Mouse (Mus musculus): Measurements from ENCODE around the gene Zfp839. TPM values are rescaled to one million over a fixed set of nuclear protein-coding genes. Genes with fewer than 3 reads are reported as not detected.
"Not testable (repeated sequence)": the region's sequence is repeated elsewhere in the genome, so short reads cannot be mapped to it uniquely, and the experiment has no call there.

Zfp839 gene
- polyA plus RNA-seq, 1 experiment from 2014 or later: 4.2 TPM

GRCm38 (mm10) chr12:110844227-110845130 lies 5.6 kb upstream of the Zfp839 start:
- no peak for DNase-seq (ENCODE audit: low spot score)
- Histone ChIP-seq H3K27me3 (ENCODE audit: insufficient read depth, poor library complexity, severe bottlenecking) (peaks cover 31% of the 10 kb centered on the region), H3K4me3 (peak overlapping the region; percentile 59), H3K27ac (peak overlapping the region; percentile 62), H3K4me1 (replicated peaks) (peaks cover 45% of the 10 kb centered on the region), H3K9me3 (no peaks in the 10 kb centered on the region), H3K36me3 (no peaks in the 10 kb centered on the region)
- 1% methylated on average over 42 of the region's 42 CpGs for WGBS

DNA sequence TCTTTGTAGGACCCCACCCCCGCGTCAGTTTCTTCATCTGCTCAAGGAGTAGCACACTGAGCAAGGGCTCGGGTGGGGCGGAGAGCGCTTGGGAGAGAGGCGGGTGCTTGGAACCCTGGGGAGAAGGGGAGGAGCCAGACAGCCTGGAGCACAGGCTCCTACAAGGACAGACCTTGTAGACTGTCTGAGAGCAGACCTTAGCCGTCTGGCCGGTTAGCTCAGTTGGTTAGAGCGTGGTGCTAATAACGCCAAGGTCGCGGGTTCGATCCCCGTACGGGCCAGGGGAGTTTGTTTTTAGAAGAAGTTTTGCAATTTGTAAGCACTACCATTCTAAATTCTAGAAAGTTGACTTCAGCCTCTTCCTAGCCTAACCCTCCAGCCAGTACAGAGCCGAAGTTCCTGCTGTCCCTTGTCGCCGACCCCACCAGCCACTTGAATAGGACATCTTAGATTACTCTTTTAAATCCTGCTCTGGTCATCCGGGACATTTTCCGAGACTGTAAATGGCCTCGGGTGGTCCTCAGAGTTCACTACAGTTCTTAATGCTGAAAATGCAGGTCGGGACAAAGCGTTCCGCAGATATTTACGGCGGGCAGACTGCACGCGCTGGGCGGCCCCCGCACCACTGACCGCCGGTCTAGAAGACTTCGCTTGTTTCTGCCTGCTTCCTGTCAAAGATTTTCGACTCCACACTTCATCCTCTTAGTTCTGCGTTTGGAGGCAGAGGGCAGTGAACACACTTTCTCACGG lies 4.7 kb upstream of the Zfp839 start:
- H3K27ac ChIP-seq: peak overlapping the region; percentile 71
- peaks cover 31% of the 10 kb centered on the region for H3K27me3 ChIP-seq (ENCODE audit: insufficient read depth, poor library complexity, severe bottlenecking)

DNA sequence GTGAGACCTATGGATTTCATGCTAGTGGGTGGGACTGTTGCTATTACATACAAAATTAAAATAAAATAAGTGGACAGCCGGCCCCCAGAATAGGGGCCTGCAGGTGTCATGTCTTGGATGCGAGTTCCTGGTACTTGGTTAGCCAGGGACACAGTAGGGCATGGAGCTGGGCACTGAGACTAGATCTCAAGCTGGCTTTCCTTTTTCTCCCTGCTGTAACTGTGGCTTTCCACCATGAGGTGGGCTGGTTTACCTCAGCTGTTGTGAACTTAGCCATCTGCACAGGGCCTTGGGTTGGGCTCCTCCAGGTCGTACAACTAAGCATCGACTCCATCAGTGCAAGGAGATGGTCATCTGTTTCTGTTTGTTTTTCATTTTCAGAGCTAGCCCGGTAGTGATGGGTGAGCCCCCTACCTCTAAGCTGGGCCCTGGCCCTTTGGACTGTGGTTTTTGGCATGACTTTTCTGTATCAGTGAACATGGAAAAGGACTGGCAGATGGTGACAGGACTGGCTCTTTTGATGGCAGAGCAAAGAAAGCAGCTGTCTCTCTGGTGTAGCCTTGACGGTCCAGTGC lies 3.8 kb upstream of the Zfp839 start:
- DNase-seq (ENCODE audit: low spot score): no peak
- peaks cover 50% of the 10 kb centered on the region for H3K4me1 ChIP-seq (replicated peaks)
- H3K4me3 ChIP-seq: peak overlapping the region; percentile 59
- no peaks in the 10 kb centered on the region for H3K36me3 ChIP-seq
- no peak overlapping the region; the same call in 1 of the 2 replicates for H3K27ac ChIP-seq
- no peaks in the 10 kb centered on the region for H3K9me3 ChIP-seq
- peaks cover 31% of the 10 kb centered on the region for H3K27me3 ChIP-seq (ENCODE audit: insufficient read depth, poor library complexity, severe bottlenecking)
- 70% methylated on average over 6 of the region's 6 CpGs for WGBS

More for the DNA sequence above, 4.7 kb upstream of the Zfp839 start:
- H3K36me3 ChIP-seq: no peaks in the 10 kb centered on the region
- WGBS: under 1% methylated on average over 36 of the region's 36 CpGs
- peaks cover 45% of the 10 kb centered on the region for H3K4me1 ChIP-seq (replicated peaks)
- peak overlapping the region; percentile 59 for H3K4me3 ChIP-seq
- DNase-seq (ENCODE audit: low spot score): peak; percentile 96
- H3K9me3 ChIP-seq: no peaks in the 10 kb centered on the region

DNA sequence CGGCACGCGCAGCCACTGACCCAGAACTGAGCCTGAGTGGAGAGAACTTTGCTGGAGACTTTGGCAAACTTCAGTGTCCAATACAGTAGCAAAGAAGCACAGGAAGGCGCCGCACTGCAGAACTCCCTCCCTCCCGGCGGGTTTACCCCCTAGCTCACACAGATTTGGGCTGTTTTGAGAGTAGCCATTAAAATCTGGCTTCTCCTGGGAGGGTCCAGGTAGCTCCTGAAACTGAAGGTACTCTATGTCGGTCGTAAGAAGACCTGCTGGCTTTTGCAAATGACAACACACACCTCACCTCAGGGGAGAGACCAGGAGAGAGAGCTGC lies 840 bp downstream of the Zfp839 start:
- H3K27ac ChIP-seq: peak overlapping the region; percentile 95
- peaks cover 21% of the 10 kb centered on the region for H3K27me3 ChIP-seq (ENCODE audit: insufficient read depth, poor library complexity, severe bottlenecking)
- H3K9me3 ChIP-seq: no peaks in the 10 kb centered on the region
- H3K36me3 ChIP-seq: peaks cover 11% of the 10 kb centered on the region
- DNase-seq (ENCODE audit: low spot score): no peak
- peak overlapping the region; percentile 98 for H3K4me3 ChIP-seq
- H3K4me1 ChIP-seq (replicated peaks): peaks cover 27% of the 10 kb centered on the region
- WGBS: 14% methylated on average over 9 of the region's 9 CpGs

- H3K9me3 ChIP-seq: no peaks in the 10 kb centered on the region
- H3K36me3 ChIP-seq: peaks cover 15% of the 10 kb centered on the region
- H3K27ac ChIP-seq: no peak overlapping the region
- DNase-seq (ENCODE audit: low spot score): no peak
- peaks cover 21% of the 10 kb centered on the region for H3K4me1 ChIP-seq (replicated peaks)
- 84% methylated on average over 12 of the region's 12 CpGs for WGBS
- peak overlapping the region; percentile 98 for H3K4me3 ChIP-seq
- peaks cover 16% of the 10 kb centered on the region for H3K27me3 ChIP-seq (ENCODE audit: insufficient read depth, poor library complexity, severe bottlenecking)
Observed at GRCm38 (mm10) chr12:110851414-110851813, 1.4 kb downstream of the Zfp839 start.

- H3K36me3 ChIP-seq: peaks cover 15% of the 10 kb centered on the region
- H3K4me1 ChIP-seq (replicated peaks): peaks cover 21% of the 10 kb centered on the region
- H3K27ac ChIP-seq: no peak overlapping the region
- H3K27me3 ChIP-seq (ENCODE audit: insufficient read depth, poor library complexity, severe bottlenecking): peaks cover 11% of the 10 kb centered on the region
- 88% methylated on average over 1 of the region's 1 CpGs for WGBS
- H3K4me3 ChIP-seq: no peak overlapping the region
- DNase-seq (ENCODE audit: low spot score): no peak
- no peaks in the 10 kb centered on the region for H3K9me3 ChIP-seq
Observed at GRCm38 (mm10) chr12:110851923-110852322, 1.9 kb downstream of the Zfp839 start.

- peaks cover 17% of the 10 kb centered on the region for H3K4me1 ChIP-seq (replicated peaks)
- 88% methylated on average over 32 of the region's 32 CpGs for WGBS
Observed at GRCm38 (mm10) chr12:110854786-110855737, 5.0 kb downstream of the Zfp839 start.

GRCm38 (mm10) chr12:110857196-110857595 lies 7.1 kb downstream of the Zfp839 start:
- Histone ChIP-seq H3K27me3 (ENCODE audit: insufficient read depth, poor library complexity, severe bottlenecking) (no peaks in the 10 kb centered on the region), H3K27ac (no peak overlapping the region), H3K4me3 (no peak overlapping the region), H3K9me3 (no peaks in the 10 kb centered on the region), H3K36me3 (peaks cover 42% of the 10 kb centered on the region), H3K4me1 (replicated peaks) (0 out of 2 replicates have a peak, but pooled peaks cover 2% of the 10 kb centered on the region)
- no peak for DNase-seq (ENCODE audit: low spot score)
- 90% methylated on average over 7 of the region's 7 CpGs for WGBS

More at GRCm38 (mm10) chr12:110854786-110855737, 5.0 kb downstream of the Zfp839 start:
- Histone ChIP-seq H3K4me3 (no peak overlapping the region), H3K27me3 (ENCODE audit: insufficient read depth, poor library complexity, severe bottlenecking) (no peaks in the 10 kb centered on the region), H3K36me3 (peaks cover 28% of the 10 kb centered on the region), H3K9me3 (no peaks in the 10 kb centered on the region), H3K27ac (no peak overlapping the region)
- DNase-seq (ENCODE audit: low spot score): no peak

GRCm38 (mm10) chr12:110858681-110859080 lies 8.6 kb downstream of the Zfp839 start:
- H3K4me1 ChIP-seq (replicated peaks); H3K27me3 ChIP-seq (ENCODE audit: insufficient read depth, poor library complexity, severe bottlenecking); H3K4me3 ChIP-seq; H3K27ac ChIP-seq; DNase-seq (ENCODE audit: low spot score); H3K9me3 ChIP-seq: not testable (repeated sequence)
- peaks cover 50% of the 10 kb centered on the region for H3K36me3 ChIP-seq
- 96% methylated on average over 15 of the region's 15 CpGs for WGBS

GRCm38 (mm10) chr12:110860293-110860692 lies 10.2 kb downstream of the Zfp839 start:
- no peaks in the 10 kb centered on the region for H3K9me3 ChIP-seq
- no peak for DNase-seq (ENCODE audit: low spot score)
- peaks cover 56% of the 10 kb centered on the region for H3K36me3 ChIP-seq
- no peak overlapping the region for H3K4me3 ChIP-seq
- 0 out of 2 replicates have a peak, but pooled peaks cover 7% of the 10 kb centered on the region for H3K4me1 ChIP-seq (replicated peaks)
- no peaks in the 10 kb centered on the region for H3K27me3 ChIP-seq (ENCODE audit: insufficient read depth, poor library complexity, severe bottlenecking)
- H3K27ac ChIP-seq: no peak overlapping the region

GRCm38 (mm10) chr12:110861256-110861655 lies 11.2 kb downstream of the Zfp839 start:
- Histone ChIP-seq H3K27ac (no peak overlapping the region), H3K36me3 (peaks cover 56% of the 10 kb centered on the region), H3K9me3 (no peaks in the 10 kb centered on the region), H3K4me3 (no peak overlapping the region), H3K4me1 (replicated peaks) (peaks cover 16% of the 10 kb centered on the region; the same call in 1 of the 2 replicates), H3K27me3 (ENCODE audit: insufficient read depth, poor library complexity, severe bottlenecking) (no peaks in the 10 kb centered on the region)
- WGBS: 60% methylated on average over 7 of the region's 7 CpGs
- DNase-seq (ENCODE audit: low spot score): no peak

GRCm38 (mm10) chr12:110864008-110864407 lies 14.0 kb downstream of the Zfp839 start:
- DNase-seq (ENCODE audit: low spot score): no peak
- H3K36me3 ChIP-seq: peaks cover 73% of the 10 kb centered on the region
- H3K4me3 ChIP-seq: no peak overlapping the region
- H3K27me3 ChIP-seq (ENCODE audit: insufficient read depth, poor library complexity, severe bottlenecking): no peaks in the 10 kb centered on the region
- no peaks in the 10 kb centered on the region for H3K9me3 ChIP-seq
- no peak overlapping the region for H3K27ac ChIP-seq
- WGBS: 93% methylated on average over 6 of the region's 6 CpGs
- H3K4me1 ChIP-seq (replicated peaks): peaks cover 14% of the 10 kb centered on the region; the same call in 1 of the 2 replicates

Data from hindbrain, embryonic 10.5 days (tissue).